Mouse (Mus musculus): Measurements from ENCODE around the gene Oscp1. TPM values are rescaled to one million over a fixed set of nuclear protein-coding genes. Genes with fewer than 3 reads are reported as not detected.
A peak's percentile ranks its signal among the peaks of the same experiment; 100 is the strongest.
"Not testable (repeated sequence)": the region's sequence is repeated elsewhere in the genome, so short reads cannot be mapped to it uniquely, and the experiment has no call there.

The Oscp1 gene
- polyA plus RNA-seq, 1 experiment from 2014 or later = 13.3 TPM

DNA sequence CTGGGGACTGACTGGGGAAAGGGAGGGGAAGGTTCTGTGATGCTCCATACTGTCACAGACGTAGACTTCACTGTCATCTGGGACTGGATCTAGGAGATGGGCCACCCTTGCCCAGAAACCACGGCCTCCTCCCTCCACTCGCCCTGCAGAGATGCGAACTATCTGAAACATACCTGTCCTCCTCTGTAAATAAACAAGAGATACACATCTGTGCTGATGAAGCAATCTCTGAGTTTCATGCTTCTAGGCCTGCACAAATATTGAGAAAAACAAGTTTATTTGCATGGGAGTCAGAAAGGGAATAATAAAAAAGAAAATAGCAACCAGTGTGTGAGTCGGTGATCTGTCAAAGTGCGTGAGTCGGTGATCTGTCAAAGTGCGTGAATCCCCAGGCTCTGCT is 33.5 kb downstream of the Oscp1 start:
- Histone ChIP-seq H3K4me2 (replicated peaks; ENCODE audit: low read depth, low read length) (no peak overlapping the region), H3K4me3 (ENCODE audit: low read depth, low read length) (no peak overlapping the region), H3K27ac (ENCODE audit: low read length) (no peak overlapping the region), H3K9me3 (ENCODE audit: control insufficient read depth, low read depth, low read length) (no peaks in the 10 kb centered on the region), H3K27me3 (ENCODE audit: control insufficient read depth, insufficient read depth, low read length) (no peaks in the 10 kb centered on the region), H3K36me3 (ENCODE audit: control insufficient read depth, insufficient read depth, low read length) (no peaks in the 10 kb centered on the region), H3K4me1 (ENCODE audit: control insufficient read depth, insufficient read depth, low read length) (no peaks in the 10 kb centered on the region), H3K9ac (replicated peaks; ENCODE audit: low read depth, low read length) (no peak overlapping the region)
- WGBS = 78% methylated on average over 8 of the region's 8 CpGs
- ATAC-seq (ENCODE audit: insufficient number of reproducible peaks, insufficient read depth, low FRiP score, low read depth) = no peak

DNA sequence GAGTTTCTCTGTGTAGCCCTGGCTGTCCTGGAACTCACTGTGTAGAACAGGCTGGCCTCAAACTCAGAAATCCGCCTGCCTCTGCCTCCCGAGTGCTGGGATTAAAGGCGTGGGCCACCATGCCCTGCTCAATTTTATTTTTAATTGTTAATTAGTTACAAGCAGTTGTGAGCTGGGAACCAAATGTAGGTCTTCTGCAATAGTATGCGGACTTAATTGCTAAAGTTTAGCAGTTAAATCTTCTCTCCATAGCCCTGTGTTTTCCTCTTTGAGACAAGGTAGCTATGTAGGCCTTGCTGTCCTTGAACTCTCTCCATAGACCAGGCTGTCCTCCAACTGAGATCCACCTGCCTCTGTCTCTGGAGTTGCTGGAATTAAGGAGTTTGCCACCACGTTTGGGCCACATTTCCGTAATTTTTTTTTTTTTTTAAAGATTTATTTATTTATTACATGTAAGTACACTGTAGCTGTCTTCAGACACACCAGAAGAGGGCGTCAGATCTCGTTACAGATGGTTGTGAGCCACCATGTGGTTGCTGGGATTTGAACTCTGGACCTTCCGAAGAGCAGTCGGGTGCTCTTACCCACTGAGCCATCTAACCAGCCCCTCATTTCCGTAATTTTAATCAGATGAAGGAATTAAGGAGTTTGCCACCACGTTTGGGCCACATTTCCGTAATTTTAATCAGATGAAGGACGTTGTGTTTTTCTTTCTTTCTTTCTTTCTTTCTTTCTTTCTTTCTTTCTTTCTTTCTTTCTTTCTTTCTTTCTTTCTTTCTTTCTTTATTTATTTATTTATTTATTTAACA is 37.5 kb downstream of the Oscp1 start:
- not testable (repeated sequence) for H3K4me2 ChIP-seq (replicated peaks; ENCODE audit: low read depth, low read length); H3K4me3 ChIP-seq (ENCODE audit: low read depth, low read length); H3K27me3 ChIP-seq (ENCODE audit: control insufficient read depth, insufficient read depth, low read length); H3K9me3 ChIP-seq (ENCODE audit: control insufficient read depth, low read depth, low read length); H3K9ac ChIP-seq (replicated peaks; ENCODE audit: low read depth, low read length); ATAC-seq (ENCODE audit: insufficient number of reproducible peaks, insufficient read depth, low FRiP score, low read depth); H3K4me1 ChIP-seq (ENCODE audit: control insufficient read depth, insufficient read depth, low read length); H3K27ac ChIP-seq (ENCODE audit: low read length); H3K36me3 ChIP-seq (ENCODE audit: control insufficient read depth, insufficient read depth, low read length)
- WGBS = 57% methylated on average over 14 of the region's 14 CpGs

DNA sequence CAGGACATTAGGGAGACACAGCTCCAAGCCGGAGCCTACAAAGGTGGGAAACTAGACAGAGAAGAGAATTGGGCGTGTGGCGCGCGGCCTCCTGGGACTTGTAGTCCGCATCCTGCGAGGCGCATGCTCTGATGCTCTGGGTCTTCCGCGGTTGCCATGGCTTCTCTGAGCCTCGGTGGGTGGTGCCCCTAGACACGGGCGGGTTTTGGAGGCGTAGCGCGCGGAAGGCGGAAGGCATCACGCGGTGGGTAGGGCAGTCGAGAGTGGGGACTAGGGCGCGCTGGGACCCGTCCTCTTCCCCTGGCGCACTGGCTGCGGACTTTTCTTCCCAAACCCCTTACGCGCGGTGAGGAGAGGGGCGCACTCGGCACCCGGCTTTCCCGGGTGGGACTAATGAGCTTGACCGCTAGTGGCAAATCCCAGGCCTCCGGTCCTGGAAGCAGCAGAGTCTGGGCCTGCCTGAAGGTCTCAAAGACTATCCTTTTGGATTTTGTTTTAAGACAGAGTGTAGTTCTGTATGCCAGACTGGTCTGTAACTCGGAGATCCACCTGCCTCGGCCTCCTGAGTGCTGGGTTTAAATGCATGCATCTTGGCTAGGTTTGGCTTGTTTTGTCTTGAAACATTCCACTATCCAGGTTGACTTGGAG is 38.2 kb downstream of the Oscp1 start, which contains the start of gene Lsm10:
Gene Lsm10, plus strand, starts transcription at position 160 of the 648 bp plus-strand sequence.
- Histone ChIP-seq H3K27me3 (ENCODE audit: control insufficient read depth, insufficient read depth, low read length) (no peaks in the 10 kb centered on the region), H3K9ac (replicated peaks; ENCODE audit: low read depth, low read length) (peak within 1 kb of the TSS; percentile 37; the same call in 1 of the 2 replicates), H3K4me2 (replicated peaks; ENCODE audit: low read depth, low read length) (peak within 1 kb of the TSS; percentile 57), H3K4me3 (ENCODE audit: low read depth, low read length) (peak within 1 kb of the TSS; percentile 53), H3K36me3 (ENCODE audit: control insufficient read depth, insufficient read depth, low read length) (no peaks in the 10 kb centered on the region), H3K27ac (ENCODE audit: low read length) (peak within 1 kb of the TSS; percentile 35; the same call in 1 of the 2 replicates), H3K4me1 (ENCODE audit: control insufficient read depth, insufficient read depth, low read length) (0 out of 2 replicates have a peak, but pooled peaks cover 9% of the 10 kb centered on the region), H3K9me3 (ENCODE audit: control insufficient read depth, low read depth, low read length) (no peaks in the 10 kb centered on the region)
- 3% methylated on average over 36 of the region's 37 CpGs for WGBS
- ATAC-seq (ENCODE audit: insufficient number of reproducible peaks, insufficient read depth, low FRiP score, low read depth) = peak; percentile 98

DNA sequence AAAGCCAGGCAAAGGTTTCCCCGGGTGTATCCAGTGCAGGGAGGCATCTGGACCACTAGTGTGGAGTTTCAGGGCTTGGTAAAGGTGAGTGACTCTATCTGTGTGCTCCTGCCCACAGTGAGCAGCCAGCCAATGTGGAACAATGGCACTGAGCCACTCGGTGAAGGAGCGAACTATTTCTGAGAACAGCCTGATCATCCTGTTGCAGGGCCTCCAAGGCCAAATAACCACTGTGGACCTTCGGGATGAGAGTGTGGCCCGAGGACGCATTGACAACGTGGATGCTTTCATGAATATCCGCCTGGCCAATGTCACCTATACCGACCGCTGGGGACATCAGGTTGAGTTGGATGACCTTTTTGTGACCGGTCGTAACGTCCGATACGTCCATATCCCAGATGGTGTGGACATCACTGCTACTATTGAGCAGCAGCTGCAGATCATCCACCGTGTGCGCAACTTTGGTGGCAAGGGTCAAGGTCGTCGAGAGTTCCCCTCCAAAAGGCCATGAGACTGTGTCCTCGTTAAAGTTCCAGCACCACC is 39.4 kb downstream of the Oscp1 start:
- Histone ChIP-seq H3K27ac (ENCODE audit: low read length) (no peak overlapping the region), H3K4me3 (ENCODE audit: low read depth, low read length) (no peak overlapping the region), H3K36me3 (ENCODE audit: control insufficient read depth, insufficient read depth, low read length) (no peaks in the 10 kb centered on the region), H3K27me3 (ENCODE audit: control insufficient read depth, insufficient read depth, low read length) (no peaks in the 10 kb centered on the region), H3K4me1 (ENCODE audit: control insufficient read depth, insufficient read depth, low read length) (peaks cover 10% of the 10 kb centered on the region; the same call in 1 of the 2 replicates), H3K4me2 (replicated peaks; ENCODE audit: low read depth, low read length) (peak overlapping the region; percentile 57; the same call in 1 of the 2 replicates), H3K9ac (replicated peaks; ENCODE audit: low read depth, low read length) (no peak overlapping the region), H3K9me3 (ENCODE audit: control insufficient read depth, low read depth, low read length) (no peaks in the 10 kb centered on the region)
- 93% methylated on average over 20 of the region's 20 CpGs for WGBS
- ATAC-seq (ENCODE audit: insufficient number of reproducible peaks, insufficient read depth, low FRiP score, low read depth) = no peak

DNA sequence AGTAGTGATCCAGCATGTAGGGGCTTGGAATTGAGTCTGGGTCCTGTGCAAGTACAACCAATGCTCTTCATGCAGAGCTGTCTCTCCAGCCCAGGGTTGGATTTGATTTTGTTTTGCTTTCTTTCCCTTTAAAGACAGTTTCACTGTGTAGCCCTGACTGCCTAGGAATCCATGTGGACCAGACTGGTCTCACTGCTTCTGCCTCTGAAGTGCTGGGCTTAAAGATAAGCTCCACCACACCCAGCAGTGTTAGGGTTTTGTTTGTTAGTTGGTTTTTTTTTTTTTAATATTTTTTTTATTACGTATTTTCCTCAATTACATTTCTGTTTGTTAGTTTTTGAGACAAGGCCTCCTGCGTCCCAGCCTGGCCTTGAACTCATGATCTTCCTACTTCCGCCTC is 41.0 kb downstream of the Oscp1 start:
- no peak for ATAC-seq (ENCODE audit: insufficient number of reproducible peaks, insufficient read depth, low FRiP score, low read depth)
- 89% methylated on average over 3 of the region's 3 CpGs for WGBS
- no peak overlapping the region for H3K9ac ChIP-seq (replicated peaks; ENCODE audit: low read depth, low read length)
- H3K4me3 ChIP-seq (ENCODE audit: low read depth, low read length) = no peak overlapping the region
- H3K9me3 ChIP-seq (ENCODE audit: control insufficient read depth, low read depth, low read length) = no peaks in the 10 kb centered on the region
- H3K4me1 ChIP-seq (ENCODE audit: control insufficient read depth, insufficient read depth, low read length) = peaks cover 15% of the 10 kb centered on the region; the same call in 1 of the 2 replicates
- no peak overlapping the region for H3K27ac ChIP-seq (ENCODE audit: low read length)
- H3K36me3 ChIP-seq (ENCODE audit: control insufficient read depth, insufficient read depth, low read length) = no peaks in the 10 kb centered on the region
- no peaks in the 10 kb centered on the region for H3K27me3 ChIP-seq (ENCODE audit: control insufficient read depth, insufficient read depth, low read length)
- H3K4me2 ChIP-seq (replicated peaks; ENCODE audit: low read depth, low read length) = no peak overlapping the region

DNA sequence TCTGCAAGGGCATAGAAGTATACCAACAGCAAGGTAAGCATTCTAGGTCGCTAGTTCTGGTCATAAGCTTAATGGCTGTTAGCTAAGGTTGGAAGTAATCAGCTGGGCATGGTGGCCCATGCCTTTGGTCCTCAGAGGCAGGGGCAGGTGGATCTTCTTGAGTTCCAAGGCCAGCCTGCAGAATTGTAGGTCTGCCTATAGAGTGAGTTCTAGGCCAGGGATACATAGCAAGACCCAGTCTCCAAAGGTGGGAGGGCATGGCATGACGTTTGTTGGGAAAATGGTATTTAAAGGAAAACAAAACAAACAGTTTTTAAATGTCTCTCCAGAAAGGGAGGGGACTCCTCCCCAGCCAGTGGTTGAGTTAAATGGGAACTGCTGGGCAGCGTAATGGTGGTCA is 42.4 kb downstream of the Oscp1 start:
- Histone ChIP-seq H3K4me3 (ENCODE audit: low read depth, low read length) (no peak overlapping the region), H3K9me3 (ENCODE audit: control insufficient read depth, low read depth, low read length) (no peaks in the 10 kb centered on the region), H3K4me2 (replicated peaks; ENCODE audit: low read depth, low read length) (no peak overlapping the region), H3K4me1 (ENCODE audit: control insufficient read depth, insufficient read depth, low read length) (peaks cover 21% of the 10 kb centered on the region), H3K27ac (ENCODE audit: low read length) (no peak overlapping the region), H3K9ac (replicated peaks; ENCODE audit: low read depth, low read length) (no peak overlapping the region), H3K27me3 (ENCODE audit: control insufficient read depth, insufficient read depth, low read length) (no peaks in the 10 kb centered on the region), H3K36me3 (ENCODE audit: control insufficient read depth, insufficient read depth, low read length) (no peaks in the 10 kb centered on the region)
- ATAC-seq (ENCODE audit: insufficient number of reproducible peaks, insufficient read depth, low FRiP score, low read depth) = no peak
- 92% methylated on average over 3 of the region's 3 CpGs for WGBS

DNA sequence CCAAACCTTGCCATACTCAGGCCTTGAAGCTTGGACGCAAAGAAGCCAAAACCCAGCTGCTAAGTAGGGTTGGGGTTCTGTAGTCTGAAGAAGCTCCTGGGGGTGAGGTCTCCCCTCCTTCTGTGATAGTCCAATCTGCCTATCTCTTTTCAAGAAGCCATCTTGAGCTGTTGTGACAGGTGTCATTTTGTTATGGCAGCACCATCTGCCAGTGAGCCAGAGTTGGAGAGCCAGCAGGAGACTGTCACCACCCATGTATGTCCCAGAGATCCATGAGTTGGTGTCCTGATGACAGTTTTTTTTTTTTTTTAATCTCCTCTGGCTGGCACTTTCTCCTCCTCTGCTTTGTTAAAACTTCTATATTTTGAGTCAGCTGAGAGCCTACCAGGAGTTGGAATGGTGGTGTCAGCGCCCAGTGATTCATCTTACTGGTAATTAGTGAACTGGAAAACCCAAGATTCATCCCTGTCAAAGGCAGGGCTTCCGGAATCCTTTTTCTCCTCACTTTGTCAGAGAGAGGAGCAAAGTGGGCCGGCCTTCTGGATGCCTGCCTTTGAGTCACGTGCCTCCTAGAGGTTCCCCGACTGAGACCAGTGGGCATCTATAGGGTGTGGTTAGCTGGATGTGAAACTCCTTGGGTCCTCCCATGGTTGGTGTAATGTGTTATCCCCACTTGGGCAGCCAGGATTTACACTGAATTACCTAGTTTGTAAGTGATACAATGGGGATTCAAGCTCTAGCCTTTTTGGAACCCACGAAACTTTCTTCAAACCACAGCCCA is 43.9 kb downstream of the Oscp1 start:
- ATAC-seq (ENCODE audit: insufficient number of reproducible peaks, insufficient read depth, low FRiP score, low read depth) = no peak
- H3K36me3 ChIP-seq (ENCODE audit: control insufficient read depth, insufficient read depth, low read length) = no peaks in the 10 kb centered on the region
- H3K4me3 ChIP-seq (ENCODE audit: low read depth, low read length) = 0 out of 2 replicates have a peak overlapping the region, but pooled peaks have one; percentile 94
- H3K9me3 ChIP-seq (ENCODE audit: control insufficient read depth, low read depth, low read length) = no peaks in the 10 kb centered on the region
- no peaks in the 10 kb centered on the region for H3K27me3 ChIP-seq (ENCODE audit: control insufficient read depth, insufficient read depth, low read length)
- peak overlapping the region; percentile 81 for H3K4me2 ChIP-seq (replicated peaks; ENCODE audit: low read depth, low read length)
- WGBS = 42% methylated on average over 7 of the region's 7 CpGs
- H3K4me1 ChIP-seq (ENCODE audit: control insufficient read depth, insufficient read depth, low read length) = peaks cover 19% of the 10 kb centered on the region
- 0 out of 2 replicates have a peak overlapping the region, but pooled peaks have one; percentile 84 for H3K9ac ChIP-seq (replicated peaks; ENCODE audit: low read depth, low read length)
- peak overlapping the region; percentile 87 for H3K27ac ChIP-seq (ENCODE audit: low read length)

DNA sequence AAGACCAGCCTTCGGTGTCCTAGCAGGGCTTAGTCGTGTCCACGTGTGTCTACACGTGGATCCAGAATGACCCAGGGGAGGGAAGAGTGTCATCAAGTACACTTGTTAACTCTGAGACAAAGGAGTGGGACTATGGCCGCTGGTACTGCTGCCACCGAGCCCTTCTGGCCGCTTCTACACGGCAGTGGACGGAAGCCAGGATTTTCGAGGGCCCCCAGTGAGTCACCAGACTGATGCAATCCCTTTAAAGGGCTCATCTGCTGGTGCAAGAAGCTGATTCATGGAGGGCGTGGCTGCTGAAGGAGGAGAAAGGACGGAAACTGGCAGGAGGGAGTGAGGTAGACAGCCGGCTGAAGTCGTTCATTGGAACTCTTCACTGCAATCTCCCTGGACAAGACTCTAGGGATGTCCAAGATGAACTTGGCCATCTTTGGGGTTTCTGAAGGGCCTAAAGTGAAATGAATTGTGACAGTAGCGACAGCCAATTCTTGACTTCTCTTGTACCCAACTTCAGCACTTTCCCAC is 44.8 kb downstream of the Oscp1 start:
- H3K4me2 ChIP-seq (replicated peaks; ENCODE audit: low read depth, low read length) = peak overlapping the region; percentile 81
- H3K4me1 ChIP-seq (ENCODE audit: control insufficient read depth, insufficient read depth, low read length) = peaks cover 16% of the 10 kb centered on the region
- peak; percentile 79 for ATAC-seq (ENCODE audit: insufficient number of reproducible peaks, insufficient read depth, low FRiP score, low read depth)
- under 1% methylated on average over 15 of the region's 15 CpGs for WGBS
- H3K27me3 ChIP-seq (ENCODE audit: control insufficient read depth, insufficient read depth, low read length) = no peaks in the 10 kb centered on the region
- no peaks in the 10 kb centered on the region for H3K36me3 ChIP-seq (ENCODE audit: control insufficient read depth, insufficient read depth, low read length)
- peak overlapping the region; percentile 87 for H3K27ac ChIP-seq (ENCODE audit: low read length)
- H3K4me3 ChIP-seq (ENCODE audit: low read depth, low read length) = peak overlapping the region; percentile 94
- H3K9me3 ChIP-seq (ENCODE audit: control insufficient read depth, low read depth, low read length) = no peaks in the 10 kb centered on the region
- H3K9ac ChIP-seq (replicated peaks; ENCODE audit: low read depth, low read length) = peak overlapping the region; percentile 84

Measured in stomach, embryonic 14.5 days (tissue).